Mouse (Mus musculus) CH12.LX (cell line): ENCODE data around the gene Bpifb5. TPM values are rescaled to one million over a fixed set of nuclear protein-coding genes. Genes with fewer than 3 reads are reported as not detected.

Experiments
- DNase-seq: peaks from one replicate; pipeline ENCODE4 v3.0.0-alpha.2; 2013; ENCODE audit errors: extremely low read depth
- H3K27ac ChIP-seq: 2 replicates; pipeline ENCODE4 v1.5.1; 2012; ENCODE audit warnings: low read depth, mild to moderate bottlenecking, control low read depth, moderate library complexity; ENCODE audit not compliant: insufficient read depth
- H3K27me3 ChIP-seq: replicated peaks from 2 replicates; pipeline ENCODE3; 2012; ENCODE audit warnings: inconsistent platforms
- H3K36me3 ChIP-seq, 2 experiments: replicated peaks in 1 of 2; 2 replicates each; pipeline versions ENCODE3 to v1.6.1; 2012; ENCODE audit warnings: inconsistent platforms in 1 of 2, low read length in 1 of 2, mild to moderate bottlenecking in 1 of 2, mixed read lengths in 1 of 2, moderate library complexity in 1 of 2; ENCODE audit not compliant: control insufficient read depth in 1 of 2, insufficient read depth in 1 of 2
- H3K4me1 ChIP-seq, 2 experiments: 2 replicates each; pipeline ENCODE4 v1.6.1; 2012; ENCODE audit warnings: inconsistent platforms in 1 of 2, moderate library complexity in 1 of 2; ENCODE audit not compliant: insufficient read depth in 2 of 2, control insufficient read depth in 1 of 2
- H3K4me2 ChIP-seq: 2 replicates; pipeline ENCODE4 v1.6.1; 2012; ENCODE audit warnings: low read depth, mild to moderate bottlenecking, control low read depth; ENCODE audit not compliant: poor library complexity, insufficient read depth, severe bottlenecking
- H3K4me3 ChIP-seq, 3 experiments: fragments of 150-350 bp in 1 of 3; sonication (generic) in 1 of 3; replicated peaks in 1 of 3; 2 replicates each; pipeline versions ENCODE3 to v1.5.1; 2011 to 2012; ENCODE audit warnings: low read depth in 2 of 3, low read length in 2 of 3, mild to moderate bottlenecking in 2 of 3, moderate library complexity in 2 of 3, control low read depth in 1 of 3, improper control_type of control experiment in 1 of 3, inconsistent platforms in 1 of 3, mixed read lengths in 1 of 3; ENCODE audit not compliant: poor library complexity in 1 of 3
- H3K79me2 ChIP-seq: replicated peaks from 2 replicates; pipeline ENCODE4 v1.6.1; 2012; ENCODE audit warnings: mild to moderate bottlenecking, moderate library complexity; ENCODE audit not compliant: control insufficient read depth, poor library complexity, insufficient read depth, severe bottlenecking; ENCODE audit errors: extremely low read depth
- H3K9ac ChIP-seq: 2 replicates; pipeline ENCODE4 v1.6.1; 2012; ENCODE audit warnings: low read depth, mild to moderate bottlenecking, control low read depth, moderate library complexity; ENCODE audit not compliant: insufficient read depth
- H3K9me3 ChIP-seq: replicated peaks from 2 replicates; pipeline ENCODE3; 2012; ENCODE audit warnings: low read length, inconsistent platforms, mixed read lengths
- CHD1 ChIP-seq: IDR thresholded peaks from 2 replicates; pipeline ENCODE4 v1.6.1; 2012; ENCODE audit warnings: low read depth, low read length, improper control_type of control experiment, inconsistent platforms
- ETS1 ChIP-seq: conservative IDR thresholded peaks from 2 replicates; pipeline ENCODE4 v1.6.1; 2012; ENCODE audit warnings: low read depth, mild to moderate bottlenecking, inconsistent platforms, low read length, improper control_type of control experiment, moderate library complexity
- HCFC1 ChIP-seq: IDR thresholded peaks from 2 replicates; pipeline ENCODE4 v1.6.1; 2012; ENCODE audit warnings: low read depth, mild to moderate bottlenecking, inconsistent platforms, low read length, improper control_type of control experiment
- IRF4 ChIP-seq: IDR thresholded peaks from 2 replicates; pipeline ENCODE4 v1.6.1; 2014; ENCODE audit warnings: low read depth, mild to moderate bottlenecking, inconsistent platforms, low read length, improper control_type of control experiment
- KAT2A ChIP-seq: IDR thresholded peaks from 2 replicates; pipeline ENCODE4 v1.6.1; 2012; ENCODE audit warnings: low read length, improper control_type of control experiment, inconsistent platforms; ENCODE audit not compliant: insufficient replicate concordance
- MEF2A ChIP-seq: IDR thresholded peaks from 2 replicates; pipeline ENCODE4 v1.6.1; 2014; ENCODE audit warnings: low read depth, mild to moderate bottlenecking, inconsistent platforms, low read length, improper control_type of control experiment, borderline replicate concordance
- MXI1 ChIP-seq: IDR thresholded peaks from 2 replicates; pipeline ENCODE4 v1.6.1; 2011; ENCODE audit warnings: mild to moderate bottlenecking, low read depth, low read length, improper control_type of control experiment
- NELFE ChIP-seq: IDR thresholded peaks from 2 replicates; pipeline ENCODE4 v1.6.1; 2011; ENCODE audit warnings: low read depth, low read length, improper control_type of control experiment
- POLR2A ChIP-seq: IDR thresholded peaks from 2 replicates; pipeline ENCODE4 v1.6.1; 2011; ENCODE audit warnings: low read depth, mild to moderate bottlenecking, improper control_type of control experiment, low read length
- RAD21 ChIP-seq: IDR thresholded peaks from 2 replicates; pipeline ENCODE4 v1.6.1; 2011; ENCODE audit warnings: low read depth, mild to moderate bottlenecking, low read length, improper control_type of control experiment, moderate library complexity
- RCOR1 ChIP-seq: conservative IDR thresholded peaks from 2 replicates; pipeline ENCODE4 v1.6.1; 2012; ENCODE audit warnings: low read depth, mild to moderate bottlenecking, inconsistent platforms, low read length, improper control_type of control experiment
- SIN3A ChIP-seq: IDR thresholded peaks from 2 replicates; pipeline ENCODE4 v1.6.1; 2012; ENCODE audit warnings: low read length, improper control_type of control experiment, inconsistent platforms
- SMC3 ChIP-seq: IDR thresholded peaks from 2 replicates; pipeline ENCODE4 v1.6.1; 2011; ENCODE audit warnings: low read depth, low read length, improper control_type of control experiment
- TBP ChIP-seq: conservative IDR thresholded peaks from 2 replicates; pipeline ENCODE4 v1.6.1; 2011; ENCODE audit warnings: low read depth, low read length, improper control_type of control experiment
- TCF12 ChIP-seq: IDR thresholded peaks from 2 replicates; pipeline ENCODE4 v1.6.1; 2014; ENCODE audit warnings: low read depth, mild to moderate bottlenecking, inconsistent platforms, low read length, improper control_type of control experiment
- UBTF ChIP-seq: IDR thresholded peaks from 2 replicates; pipeline ENCODE4 v1.6.1; 2012; ENCODE audit warnings: low read depth, mild to moderate bottlenecking, inconsistent platforms, low read length, improper control_type of control experiment, moderate library complexity
- USF1 ChIP-seq: IDR thresholded peaks from 2 replicates; pipeline ENCODE4 v1.6.1; 2014; ENCODE audit warnings: low read depth, mild to moderate bottlenecking, inconsistent platforms, low read length, improper control_type of control experiment
- ZKSCAN1 ChIP-seq: IDR thresholded peaks from 2 replicates; pipeline ENCODE4 v1.6.1; 2012; ENCODE audit warnings: low read depth, inconsistent platforms, low read length, improper control_type of control experiment, borderline replicate concordance
- ZNF384 ChIP-seq: IDR thresholded peaks from 2 replicates; pipeline ENCODE4 v1.6.1; 2012; ENCODE audit warnings: low read depth, low read length, improper control_type of control experiment, inconsistent platforms
- dilution Hi-C: fragments of 300-500 bp; cut with MboI; formaldehyde crosslinking; loops from 2 replicates; pipeline ENCODE4 v1.14.3; 2020; ENCODE audit warnings: low sequenced_read_pairs; ENCODE audit not compliant: extremely low pct_unique_long_range_greater_than_20kb, extremely low pct_ligation_motif_present
- in situ Hi-C: fragments of 300-500 bp; cut with MboI; formaldehyde crosslinking; loops from 3 replicates; pipeline ENCODE4 v1.14.3; 2019; ENCODE audit warnings: low sequenced_read_pairs, low pct_ligation_motif_present, low pct_unique_long_range_greater_than_20kb, mixed read lengths
- polyA plus RNA-seq: library from polyadenylated mRNA; unstranded; fragments of >175 nt; gene quantifications from 2 replicates; pipeline ENCODE4 v1.2.1, GENCODE M21; 2012; ENCODE audit warnings: low read depth; ENCODE audit not compliant: insufficient read length
- total RNA-seq, 2 experiments: library from RNA; depleted of rRNA; stranded (reverse); fragments of 300-350 nt in 1 of 2; fragments of >200 nt in 1 of 2; gene quantifications; 2 replicates each; pipeline ENCODE4 v1.2.3; 2012 to 2014

Gene Bpifb5
- total and polyA plus RNA-seq, 3 experiments, result not detected

DNA sequence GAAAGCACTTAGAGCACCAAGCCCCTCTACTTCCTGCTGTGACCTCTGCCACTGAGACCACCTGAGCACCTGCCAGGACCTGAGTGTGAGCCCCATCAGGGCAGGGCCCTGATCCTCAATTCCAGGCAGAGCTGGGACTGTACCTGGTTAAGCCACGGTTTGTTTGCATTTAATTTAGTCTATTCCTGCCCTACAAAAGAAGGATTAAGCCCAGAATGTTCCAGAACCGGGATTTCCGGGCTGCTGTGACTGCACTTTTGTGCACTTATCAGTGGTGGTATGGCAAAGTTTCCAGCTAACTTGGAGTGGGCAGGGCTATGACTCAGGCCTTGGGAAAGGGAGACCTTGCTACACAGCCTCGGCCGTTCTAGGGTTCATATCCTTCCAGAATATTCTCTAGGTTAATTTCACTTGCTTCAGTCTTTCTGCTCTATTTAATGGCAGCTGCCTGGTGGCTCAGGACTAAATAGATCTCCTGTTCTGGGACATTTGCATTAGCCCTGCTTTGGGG, 29.5 kb upstream of the Bpifb5 start:
- no peak overlapping the region for H3K4me3 ChIP-seq
- no peak overlapping the region for H3K27ac ChIP-seq
- no peaks in the 10 kb centered on the region for H3K4me1 ChIP-seq
- H3K79me2 ChIP-seq, result no peaks in the 10 kb centered on the region
- H3K27me3 ChIP-seq, result peaks cover 92% of the 10 kb centered on the region
- H3K9ac ChIP-seq, result no peak overlapping the region
- dilution Hi-C loops (no loop called here), in situ Hi-C loops (no loop called here)
- TF ChIP-seq IRF4 (no peak), TBP (no peak), SIN3A (no peak), SMC3 (no peak), ZKSCAN1 (no peak), USF1 (no peak), ETS1 (no peak), RAD21 (no peak), CHD1 (no peak), ZNF384 (no peak), NELFE (no peak), KAT2A (no peak), MEF2A (no peak), TCF12 (no peak), MXI1 (no peak), HCFC1 (no peak), POLR2A (no peak)
- DNase-seq, result no peak
- no peaks in the 10 kb centered on the region for H3K36me3 ChIP-seq
- no peaks in the 10 kb centered on the region for H3K9me3 ChIP-seq
- H3K4me2 ChIP-seq, result no peak overlapping the region

DNA sequence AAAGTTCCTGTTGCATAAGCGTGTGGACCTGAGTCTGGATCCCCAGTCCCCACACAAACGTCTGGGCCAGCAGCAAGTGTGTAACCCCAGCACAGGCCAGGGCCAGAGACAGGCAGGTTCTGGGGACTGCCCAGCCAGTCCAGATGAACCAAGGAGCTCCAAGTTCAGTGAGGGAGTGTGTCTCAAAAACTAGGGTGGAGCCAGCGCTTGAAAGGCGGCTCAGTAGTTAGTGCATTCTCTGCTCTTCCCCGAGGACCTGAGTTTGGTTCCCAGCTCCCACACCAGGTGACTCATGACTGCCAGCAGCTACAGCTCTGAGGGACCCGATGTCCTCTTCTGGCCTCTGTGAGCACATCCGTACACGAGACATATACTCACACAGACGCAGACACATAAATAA, 26.5 kb upstream of the Bpifb5 start:
- in situ Hi-C loops, result no loop called here
- Histone ChIP-seq H3K4me2 (no peak overlapping the region), H3K79me2 (no peaks in the 10 kb centered on the region), H3K9me3 (no peaks in the 10 kb centered on the region), H3K27ac (no peak overlapping the region)
- no peak for TF ChIP-seq SIN3A
- TF ChIP-seq RCOR1, result no peak
- TF ChIP-seq ZNF384, result no peak
- no peak for TF ChIP-seq UBTF
- TF ChIP-seq, all 38 proteins: peak for 0
- Histone ChIP-seq H3K9ac (no peak overlapping the region), H3K4me1 (no peaks in the 10 kb centered on the region), H3K27me3 (peaks cover 95% of the 10 kb centered on the region), H3K36me3 (no peaks in the 10 kb centered on the region), H3K4me3 (no peak overlapping the region)
- DNase-seq, result no peak
- dilution Hi-C loops, result no loop called here
